Mouse (Mus musculus) liver, embryonic 15.5 days (tissue): ENCODE data around the gene Emc4. TPM values are rescaled to one million over a fixed set of nuclear protein-coding genes. Genes with fewer than 3 reads are reported as not detected.

Experiments used
- ATAC-seq: fragments of 200-750 bp; cut with Nextera tagmentation; 2 replicates; pipeline ENCODE4 v1.8.0; 2017; ENCODE audit warnings: moderate number of reproducible peaks, mild to moderate bottlenecking, moderate library complexity; ENCODE audit not compliant: insufficient read depth
- H3K27ac ChIP-seq: fragments of 300-500 bp; sonication (generic); replicated peaks from 2 replicates; pipeline ENCODE4 v1.5.1; 2015; ENCODE audit warnings: mild to moderate bottlenecking, inconsistent platforms
- H3K27me3 ChIP-seq: fragments of 300-500 bp; sonication (generic); 2 replicates; pipeline ENCODE4 v1.6.1; 2015; ENCODE audit warnings: mild to moderate bottlenecking, inconsistent platforms
- H3K36me3 ChIP-seq: fragments of 300-500 bp; sonication (generic); replicated peaks from 2 replicates; pipeline ENCODE4 v1.6.1; 2015; ENCODE audit warnings: moderate library complexity, mild to moderate bottlenecking, inconsistent platforms
- H3K4me1 ChIP-seq: fragments of 300-500 bp; sonication (generic); replicated peaks from 2 replicates; pipeline ENCODE4 v1.6.1; 2015; ENCODE audit warnings: inconsistent platforms
- H3K4me2 ChIP-seq: fragments of 300-500 bp; sonication (generic); 2 replicates; pipeline ENCODE4 v1.6.1; 2015; ENCODE audit warnings: moderate library complexity, mild to moderate bottlenecking, inconsistent platforms
- H3K4me3 ChIP-seq: fragments of 300-500 bp; sonication (generic); replicated peaks from 2 replicates; pipeline ENCODE4 v1.5.1; 2015; ENCODE audit warnings: mild to moderate bottlenecking, inconsistent platforms
- H3K9ac ChIP-seq: fragments of 300-500 bp; sonication (generic); 2 replicates; pipeline ENCODE4 v1.6.1; 2015; ENCODE audit warnings: moderate library complexity, mild to moderate bottlenecking, inconsistent platforms
- H3K9me3 ChIP-seq: fragments of 300-500 bp; sonication (generic); replicated peaks from 2 replicates; pipeline ENCODE4 v1.6.1; 2016; ENCODE audit warnings: inconsistent platforms
- WGBS: fragments of 180-500 bp; shearing (Covaris S2); methylation state at CpG from one replicate; pipeline ENCODE4 v1.1.7; 2015; ENCODE audit warnings: mixed read lengths; ENCODE audit not compliant: insufficient replicate concordance; 5-methylcytosine and 5-hydroxymethylcytosine counted together
- polyA plus RNA-seq: library from polyadenylated mRNA; unstranded; fragments of >200 nt; fragmentation: Nextera tagmentation; extraction: Ambion mirVana; gene quantifications from 2 replicates; pipeline ENCODE4 v1.2.1, GENCODE M21; 2015

Emc4 gene
- polyA plus RNA-seq, 1 experiment from 2014 or later: 40.3 TPM

- no peak overlapping the region for H3K4me2 ChIP-seq
- peaks cover 11% of the 10 kb centered on the region for H3K4me1 ChIP-seq
- no peaks in the 10 kb centered on the region for H3K36me3 ChIP-seq
- no peak overlapping the region for H3K4me3 ChIP-seq
- H3K27ac ChIP-seq: no peak overlapping the region
- ATAC-seq: no peak
- WGBS: 11% methylated on average over 5 of the region's 5 CpGs
- 0 out of 2 replicates have a peak, but pooled peaks cover 4% of the 10 kb centered on the region for H3K27me3 ChIP-seq
- H3K9ac ChIP-seq: no peak overlapping the region
- no peaks in the 10 kb centered on the region for H3K9me3 ChIP-seq
Observed at GRCm38 (mm10) chr2:112374610-112375009, 6.8 kb upstream of the Emc4 start.

- ATAC-seq: no peak
- no peaks in the 10 kb centered on the region for H3K36me3 ChIP-seq
- H3K27me3 ChIP-seq: 0 out of 2 replicates have a peak, but pooled peaks cover 4% of the 10 kb centered on the region
- no peak overlapping the region for H3K9ac ChIP-seq
- WGBS: 51% methylated on average over 4 of the region's 4 CpGs
- H3K4me1 ChIP-seq: peaks cover 14% of the 10 kb centered on the region
- H3K27ac ChIP-seq: no peak overlapping the region
- H3K4me3 ChIP-seq: no peak overlapping the region
- H3K4me2 ChIP-seq: no peak overlapping the region
- no peaks in the 10 kb centered on the region for H3K9me3 ChIP-seq
Observed at GRCm38 (mm10) chr2:112373141-112373540, 5.3 kb upstream of the Emc4 start.

GRCm38 (mm10) chr2:112369941-112370340 is 2.1 kb upstream of the Emc4 start:
- Histone ChIP-seq H3K27me3 (0 out of 2 replicates have a peak, but pooled peaks cover 4% of the 10 kb centered on the region), H3K9me3 (no peaks in the 10 kb centered on the region), H3K36me3 (peaks cover 3% of the 10 kb centered on the region; the same call in 1 of the 2 replicates), H3K4me2 (no peak overlapping the region), H3K27ac (no peak overlapping the region), H3K4me3 (no peak overlapping the region), H3K9ac (no peak overlapping the region), H3K4me1 (peaks cover 27% of the 10 kb centered on the region)
- no peak for ATAC-seq
- 35% methylated on average over 5 of the region's 5 CpGs for WGBS

GRCm38 (mm10) chr2:112367222-112367621 is 605 bp downstream of the Emc4 start:
- H3K9me3 ChIP-seq: no peaks in the 10 kb centered on the region
- peak; percentile 57 for ATAC-seq
- peaks cover 26% of the 10 kb centered on the region for H3K36me3 ChIP-seq
- peak overlapping the region; percentile 78 for H3K4me2 ChIP-seq
- H3K4me3 ChIP-seq: peak overlapping the region; percentile 92
- peaks cover 23% of the 10 kb centered on the region for H3K4me1 ChIP-seq
- H3K27me3 ChIP-seq: no peaks in the 10 kb centered on the region
- H3K27ac ChIP-seq: peak overlapping the region; percentile 81; the same call in 1 of the 2 replicates
- H3K9ac ChIP-seq: peak overlapping the region; percentile 76
- 10% methylated on average over 15 of the region's 15 CpGs for WGBS

- ATAC-seq: no peak
- Histone ChIP-seq H3K4me1 (no peaks in the 10 kb centered on the region), H3K9ac (no peak overlapping the region), H3K4me2 (no peak overlapping the region), H3K36me3 (peaks cover 87% of the 10 kb centered on the region), H3K27ac (no peak overlapping the region), H3K27me3 (no peaks in the 10 kb centered on the region), H3K9me3 (no peaks in the 10 kb centered on the region), H3K4me3 (no peak overlapping the region)
- WGBS: 64% methylated on average over 2 of the region's 2 CpGs
Observed at GRCm38 (mm10) chr2:112360781-112361169, 7.1 kb downstream of the Emc4 start.

- peaks cover 92% of the 10 kb centered on the region for H3K36me3 ChIP-seq
- no peaks in the 10 kb centered on the region for H3K27me3 ChIP-seq
- no peak overlapping the region for H3K4me3 ChIP-seq
- H3K9ac ChIP-seq: no peak overlapping the region
- no peaks in the 10 kb centered on the region for H3K4me1 ChIP-seq
- no peak for ATAC-seq
- H3K9me3 ChIP-seq: no peaks in the 10 kb centered on the region
- H3K4me2 ChIP-seq: no peak overlapping the region
- no peak overlapping the region for H3K27ac ChIP-seq
- WGBS: 85% methylated on average over 12 of the region's 12 CpGs
Observed at GRCm38 (mm10) chr2:112360012-112360780, 7.6 kb downstream of the Emc4 start.

- no peak for ATAC-seq
- Histone ChIP-seq H3K27me3 (no peaks in the 10 kb centered on the region), H3K9me3 (no peaks in the 10 kb centered on the region), H3K4me1 (no peaks in the 10 kb centered on the region), H3K9ac (no peak overlapping the region), H3K4me3 (no peak overlapping the region), H3K27ac (no peak overlapping the region), H3K4me2 (no peak overlapping the region), H3K36me3 (peaks cover 91% of the 10 kb centered on the region)
- WGBS: 66% methylated on average over 2 of the region's 2 CpGs
Observed at GRCm38 (mm10) chr2:112359611-112360010, 8.2 kb downstream of the Emc4 start.

GRCm38 (mm10) chr2:112353685-112354455 is 14.0 kb downstream of the Emc4 start:
- Histone ChIP-seq H3K36me3 (peaks cover 85% of the 10 kb centered on the region), H3K9me3 (no peaks in the 10 kb centered on the region), H3K9ac (no peak overlapping the region), H3K4me3 (no peak overlapping the region), H3K27ac (no peak overlapping the region), H3K27me3 (no peaks in the 10 kb centered on the region), H3K4me2 (no peak overlapping the region), H3K4me1 (no peaks in the 10 kb centered on the region)
- no peak for ATAC-seq
- 81% methylated on average over 7 of the region's 7 CpGs for WGBS

- Histone ChIP-seq H3K36me3 (peaks cover 57% of the 10 kb centered on the region), H3K4me3 (no peak overlapping the region), H3K9me3 (no peaks in the 10 kb centered on the region), H3K4me1 (no peaks in the 10 kb centered on the region), H3K27me3 (no peaks in the 10 kb centered on the region), H3K9ac (no peak overlapping the region), H3K27ac (no peak overlapping the region), H3K4me2 (no peak overlapping the region)
- WGBS: 69% methylated on average over 3 of the region's 3 CpGs
- no peak for ATAC-seq
Observed at GRCm38 (mm10) chr2:112348246-112348645, 19.6 kb downstream of the Emc4 start.

GRCm38 (mm10) chr2:112341117-112341516 is 26.7 kb downstream of the Emc4 start:
- H3K4me3 ChIP-seq: no peak overlapping the region
- H3K27ac ChIP-seq: no peak overlapping the region
- H3K36me3 ChIP-seq: peaks cover 40% of the 10 kb centered on the region
- WGBS: 64% methylated on average over 3 of the region's 3 CpGs
- H3K9me3 ChIP-seq: no peaks in the 10 kb centered on the region
- no peaks in the 10 kb centered on the region for H3K27me3 ChIP-seq
- no peak overlapping the region for H3K9ac ChIP-seq
- ATAC-seq: no peak
- H3K4me1 ChIP-seq: no peaks in the 10 kb centered on the region
- H3K4me2 ChIP-seq: no peak overlapping the region

- Histone ChIP-seq H3K27me3 (no peaks in the 10 kb centered on the region), H3K9ac (no peak overlapping the region), H3K4me3 (no peak overlapping the region), H3K4me1 (no peaks in the 10 kb centered on the region), H3K4me2 (no peak overlapping the region), H3K27ac (no peak overlapping the region), H3K9me3 (no peaks in the 10 kb centered on the region), H3K36me3 (peaks cover 49% of the 10 kb centered on the region)
- ATAC-seq: no peak
- 59% methylated on average over 2 of the region's 2 CpGs for WGBS
Observed at GRCm38 (mm10) chr2:112339736-112340135, 28.1 kb downstream of the Emc4 start.
